Mouse (Mus musculus) G1E (cell line): ENCODE data around the gene Cradd. TPM values are rescaled to one million over a fixed set of nuclear protein-coding genes. Genes with fewer than 3 reads are reported as not detected.

Experiments used
- ATAC-seq: 2 replicates; pipeline ENCODE4 v1.8.0; 2016; ENCODE audit warnings: mild to moderate bottlenecking; ENCODE audit not compliant: insufficient number of reproducible peaks, poor library complexity, low FRiP score, severe bottlenecking; ENCODE audit errors: extremely low read depth
- DNase-seq: peaks from one replicate; pipeline ENCODE4 v3.0.0; 2012; ENCODE audit warnings: low spot score
- H3K27me3 ChIP-seq: 2 replicates; pipeline ENCODE4 v1.6.1; 2012; ENCODE audit warnings: mild to moderate bottlenecking, low read length, inconsistent platforms; ENCODE audit not compliant: insufficient read depth
- H3K36me3 ChIP-seq: replicated peaks from 2 replicates; pipeline ENCODE3; 2012; ENCODE audit warnings: mild to moderate bottlenecking, inconsistent platforms
- H3K4me1 ChIP-seq: 2 replicates; pipeline ENCODE4 v1.6.1; 2012; ENCODE audit warnings: low read depth, low read length, inconsistent platforms, mixed read lengths; ENCODE audit not compliant: insufficient read depth
- H3K4me3 ChIP-seq: 2 replicates; pipeline ENCODE4 v1.5.1; 2012; ENCODE audit warnings: low read depth, mild to moderate bottlenecking, inconsistent platforms, low read length, moderate library complexity, mixed read lengths
- H3K9me3 ChIP-seq: replicated peaks from 2 replicates; pipeline ENCODE4 v1.6.1; 2012; ENCODE audit warnings: inconsistent platforms
- CTCF ChIP-seq: IDR thresholded peaks from 2 replicates; pipeline ENCODE4 v1.5.1; 2012; ENCODE audit warnings: low read depth, low read length, inconsistent platforms, mixed read lengths
- GATA1 ChIP-seq: IDR thresholded peaks from 2 replicates; pipeline ENCODE4 v1.6.1; 2012; ENCODE audit warnings: borderline replicate concordance, low read length, inconsistent platforms, mixed read lengths
- GATA2 ChIP-seq: IDR thresholded peaks from 2 replicates; pipeline ENCODE4 v1.6.1; 2012; ENCODE audit warnings: low read depth, low read length, inconsistent platforms, borderline replicate concordance
- POLR2AphosphoS5 ChIP-seq: IDR thresholded peaks from 2 replicates; pipeline ENCODE4 v1.6.1; 2012; ENCODE audit warnings: low read depth, low read length, inconsistent platforms; ENCODE audit not compliant: insufficient replicate concordance
- TAL1 ChIP-seq: conservative IDR thresholded peaks from 2 replicates; pipeline ENCODE4 v1.6.1; 2012; ENCODE audit warnings: low read depth, low read length, inconsistent platforms, mixed read lengths
- polyA plus RNA-seq: library from polyadenylated mRNA; stranded (reverse); fragments of >175 nt; gene quantifications from 2 replicates; pipeline ENCODE4 v1.2.3, GENCODE M21; 2012
- total RNA-seq, 2 experiments: library from RNA; stranded (forward) in 1 of 2; stranded (reverse) in 1 of 2; fragments of 200-1000 nt in 1 of 2; fragments of >200 nt in 1 of 2; fragmentation: Nextera tagmentation in 1 of 2; gene quantifications; 2 replicates each; pipeline ENCODE4 v1.2.3; 2014 to 2017

Cradd gene
- total and polyA plus RNA-seq, 3 experiments, result 9.0 to 81.4 (median 22.5) TPM

- ATAC-seq (no peak), DNase-seq (no peak)
- Histone ChIP-seq H3K4me3 (peak overlapping the region; percentile 82; the same call in 1 of the 2 replicates), H3K27me3 (0 out of 2 replicates have a peak, but pooled peaks cover under 1% of the 10 kb centered on the region), H3K9me3 (no peaks in the 10 kb centered on the region), H3K4me1 (peaks cover 42% of the 10 kb centered on the region), H3K36me3 (peaks cover 12% of the 10 kb centered on the region)
- no peak for TF ChIP-seq GATA1
- no peak for TF ChIP-seq CTCF
- no peak for TF ChIP-seq TAL1
- no peak for TF ChIP-seq GATA2
Observed at GRCm38 (mm10) chr10:95324278-95324631, 322 bp upstream of the Cradd start.

GRCm38 (mm10) chr10:95322076-95323070, 1.6 kb downstream of the Cradd start:
- ATAC-seq, result no peak
- no peak for TF ChIP-seq GATA1
- TF ChIP-seq POLR2AphosphoS5, result no peak
- TF ChIP-seq TAL1, result no peak
- TF ChIP-seq CTCF, result no peak
- no peak for TF ChIP-seq GATA2
- no peak for DNase-seq
- no peaks in the 10 kb centered on the region for H3K27me3 ChIP-seq
- peaks cover 49% of the 10 kb centered on the region for H3K4me1 ChIP-seq
- H3K36me3 ChIP-seq, result peaks cover 20% of the 10 kb centered on the region
- no peaks in the 10 kb centered on the region for H3K9me3 ChIP-seq
- H3K4me3 ChIP-seq, result peak overlapping the region; percentile 82; the same call in 1 of the 2 replicates

GRCm38 (mm10) chr10:95319001-95319400, 4.9 kb downstream of the Cradd start:
- ATAC-seq (no peak), DNase-seq (no peak)
- H3K27me3 ChIP-seq, result no peaks in the 10 kb centered on the region
- peaks cover 33% of the 10 kb centered on the region for H3K36me3 ChIP-seq
- no peaks in the 10 kb centered on the region for H3K9me3 ChIP-seq
- TF ChIP-seq GATA2 (no peak), CTCF (no peak), POLR2AphosphoS5 (no peak), TAL1 (no peak), GATA1 (no peak)
- peak overlapping the region; percentile 38; the same call in 1 of the 2 replicates for H3K4me3 ChIP-seq
- peaks cover 72% of the 10 kb centered on the region for H3K4me1 ChIP-seq

DNA sequence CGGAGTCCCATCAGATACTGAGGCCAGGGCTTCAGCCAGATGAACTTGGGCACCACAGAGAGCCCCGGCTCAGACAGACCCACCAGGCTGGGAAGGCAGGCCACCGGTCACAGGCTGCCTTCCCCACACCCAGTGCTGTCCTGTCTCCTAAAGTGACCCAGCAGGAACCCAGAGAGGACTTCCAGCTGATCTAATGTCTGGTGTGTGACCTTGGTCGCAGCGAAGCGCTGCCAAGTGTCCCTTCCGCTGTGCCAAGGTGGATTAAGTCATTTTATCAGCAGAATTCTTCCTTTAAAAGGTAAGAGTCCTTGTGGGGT, 5.6 kb downstream of the Cradd start:
- DNase-seq (no peak), ATAC-seq (no peak)
- H3K4me3 ChIP-seq, result peak overlapping the region; percentile 65
- TF ChIP-seq TAL1 (no peak), GATA1 (no peak), CTCF (no peak), POLR2AphosphoS5 (no peak)
- H3K4me1 ChIP-seq, result peaks cover 77% of the 10 kb centered on the region
- H3K27me3 ChIP-seq, result no peaks in the 10 kb centered on the region
- peaks cover 36% of the 10 kb centered on the region for H3K36me3 ChIP-seq
- no peaks in the 10 kb centered on the region for H3K9me3 ChIP-seq

GRCm38 (mm10) chr10:95317581-95318391, 6.1 kb downstream of the Cradd start:
- Histone ChIP-seq H3K4me3 (peak overlapping the region; percentile 65), H3K4me1 (peaks cover 80% of the 10 kb centered on the region), H3K9me3 (no peaks in the 10 kb centered on the region), H3K36me3 (peaks cover 39% of the 10 kb centered on the region), H3K27me3 (no peaks in the 10 kb centered on the region)
- TF ChIP-seq GATA1 (no peak), TAL1 (peak; percentile 79)
- ATAC-seq (peak; percentile 59), DNase-seq (peak; percentile 42)

GRCm38 (mm10) chr10:95317091-95317490, 6.8 kb downstream of the Cradd start:
- DNase-seq, result peak; percentile 21
- Histone ChIP-seq H3K36me3 (peaks cover 38% of the 10 kb centered on the region), H3K4me3 (peak overlapping the region; percentile 65), H3K9me3 (no peaks in the 10 kb centered on the region), H3K27me3 (no peaks in the 10 kb centered on the region), H3K4me1 (peaks cover 79% of the 10 kb centered on the region)
- TF ChIP-seq GATA2 (no peak), CTCF (no peak), TAL1 (no peak), GATA1 (no peak), POLR2AphosphoS5 (no peak)
- no peak for ATAC-seq
